Mouse (Mus musculus) MEL (cell line): ENCODE data around the gene Trappc6a.

ENCODE experiments used
- CTCF ChIP-seq, 3 experiments: IDR thresholded peaks in 2 of 3; conservative IDR thresholded peaks in 1 of 3; 2 replicates each; pipeline ENCODE4 v1.5.1; 2011 to 2012; ENCODE audit warnings: low read length in 3 of 3, low read depth in 2 of 3, mild to moderate bottlenecking in 2 of 3, improper control_type of control experiment in 1 of 3, inconsistent platforms in 1 of 3, mixed read lengths in 1 of 3, moderate library complexity in 1 of 3; ENCODE audit not compliant: control insufficient read depth in 1 of 3, insufficient read depth in 1 of 3, poor library complexity in 1 of 3, severe bottlenecking in 1 of 3
- GABPA ChIP-seq: IDR thresholded peaks from 2 replicates; pipeline ENCODE4 v1.6.1; 2012; ENCODE audit warnings: low read depth, mild to moderate bottlenecking, inconsistent platforms, low read length, improper control_type of control experiment, moderate library complexity
- GATA1 ChIP-seq: IDR thresholded peaks from 2 replicates; pipeline ENCODE4 v1.6.1; 2011; ENCODE audit warnings: low read depth, low read length, improper control_type of control experiment
- POLR2A ChIP-seq, 2 experiments: IDR thresholded peaks; 2 replicates each; pipeline ENCODE4 v1.6.1; 2011 to 2012; ENCODE audit warnings: low read length in 2 of 2, mild to moderate bottlenecking in 2 of 2, control low read depth in 1 of 2, improper control_type of control experiment in 1 of 2, low read depth in 1 of 2, moderate library complexity in 1 of 2; ENCODE audit not compliant: control insufficient read depth in 1 of 2, insufficient read depth in 1 of 2, poor library complexity in 1 of 2

DNA sequence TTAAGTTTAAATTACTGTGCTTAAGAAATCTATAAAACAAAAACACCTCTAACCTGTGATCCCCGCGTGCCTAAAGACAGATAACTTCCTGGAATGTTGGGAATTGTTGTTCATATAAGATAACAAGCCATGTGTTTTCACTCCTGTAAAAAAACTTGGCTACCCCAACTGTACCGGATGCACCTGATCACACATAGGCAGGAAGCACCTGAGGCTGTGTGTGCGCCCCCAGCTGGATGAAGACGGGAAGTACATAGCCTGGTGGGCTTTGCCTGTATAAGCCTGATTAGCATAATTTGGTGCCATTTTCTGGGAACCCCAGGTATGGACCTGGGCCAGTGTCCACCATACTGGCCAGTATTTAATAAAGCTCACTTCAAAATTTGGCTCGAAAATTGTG, 35.4 kb downstream of the Trappc6a start:
- TF ChIP-seq CTCF (IDR thresholded peaks at IDR 0.05 in 2 of 3, conservative IDR thresholded peaks at IDR 0.05 in 1 of 3; ENCODE audit: control insufficient read depth in 1 of 3, insufficient read depth in 1 of 3, low read depth in 2 of 3, low read length in 3 of 3, poor library complexity in 1 of 3, severe bottlenecking in 1 of 3) (peak; percentile 51 to 67 (median 53)), GATA1 (no peak), GABPA (no peak), POLR2A (IDR thresholded peaks at IDR 0.05; ENCODE audit: control insufficient read depth in 1 of 2, insufficient read depth in 1 of 2, low read depth in 1 of 2, low read length in 2 of 2, poor library complexity in 1 of 2) (no peak)
